Mouse (Mus musculus) forebrain, embryonic 11.5 days (tissue): ENCODE data around the gene Sycp2. TPM values are rescaled to one million over a fixed set of nuclear protein-coding genes. Genes with fewer than 3 reads are reported as not detected.
"Not testable (repeated sequence)": the region's sequence is repeated elsewhere in the genome, so short reads cannot be mapped to it uniquely, and the experiment has no call there.

Source experiments
- ATAC-seq: fragments of 200-750 bp; cut with Nextera tagmentation; replicated peaks from 2 replicates; pipeline ENCODE4 v1.8.0; 2017; ENCODE audit warnings: moderate TSS enrichment; ENCODE audit not compliant: low FRiP score
- DNase-seq: peaks from one replicate; pipeline ENCODE4 v3.0.0-alpha.2; 2017; ENCODE audit warnings: low spot score
- H3K27ac ChIP-seq: fragments of 300-500 bp; sonication (generic); 2 replicates; pipeline ENCODE4 v1.5.1; 2014; ENCODE audit warnings: low read depth, low read length
- H3K27me3 ChIP-seq: fragments of 300-500 bp; sonication (generic); 2 replicates; pipeline ENCODE4 v1.6.1; 2014; ENCODE audit warnings: mild to moderate bottlenecking, low read length, mixed read lengths; ENCODE audit not compliant: control insufficient read depth, insufficient read depth
- H3K36me3 ChIP-seq: fragments of 300-500 bp; sonication (generic); 2 replicates; pipeline ENCODE4 v1.6.1; 2014; ENCODE audit warnings: mild to moderate bottlenecking, low read length, moderate library complexity, mixed read lengths; ENCODE audit not compliant: control insufficient read depth, insufficient read depth
- H3K4me1 ChIP-seq: fragments of 300-500 bp; sonication (generic); replicated peaks from 2 replicates; pipeline ENCODE4 v1.6.1; 2014; ENCODE audit warnings: low read length, mixed read lengths; ENCODE audit not compliant: control insufficient read depth, insufficient read depth
- H3K4me2 ChIP-seq: fragments of 300-500 bp; sonication (generic); 2 replicates; pipeline ENCODE4 v1.6.1; 2014; ENCODE audit warnings: low read depth, mild to moderate bottlenecking, low read length, moderate library complexity, mixed read lengths; ENCODE audit not compliant: severe bottlenecking
- H3K4me3 ChIP-seq: fragments of 300-500 bp; sonication (generic); 2 replicates; pipeline ENCODE4 v1.5.1; 2014; ENCODE audit warnings: low read depth, low read length
- H3K9ac ChIP-seq: fragments of 300-500 bp; sonication (generic); 2 replicates; pipeline ENCODE4 v1.6.1; 2014; ENCODE audit warnings: low read length
- H3K9me3 ChIP-seq: fragments of 300-500 bp; sonication (generic); 2 replicates; pipeline ENCODE4 v1.6.1; 2016; ENCODE audit warnings: low read length, mixed read lengths; ENCODE audit not compliant: control insufficient read depth
- WGBS: fragments of 180-500 bp; shearing (Covaris S2); extraction: QIAGEN DNeasy Blood & Tissue Kit; methylation state at CpG from one replicate; pipeline ENCODE4 v1.1.7; 2014; 5-methylcytosine and 5-hydroxymethylcytosine counted together
- polyA plus RNA-seq: library from polyadenylated mRNA; unstranded; fragments of >200 nt; fragmentation: Nextera tagmentation; extraction: Ambion mirVana; gene quantifications from 2 replicates; pipeline ENCODE4 v1.2.1, GENCODE M21; 2014

Gene Sycp2
- polyA plus RNA-seq, 1 experiment from 2014 or later: 0.08 TPM

GRCm38 (mm10) chr2:178410286-178410685, 2.8 kb upstream of the Sycp2 start:
- H3K9me3 ChIP-seq: no peaks in the 10 kb centered on the region; the same call in 1 of the 2 replicates
- no peak overlapping the region for H3K9ac ChIP-seq
- 84% methylated on average over 6 of the region's 6 CpGs for WGBS
- no peak overlapping the region for H3K27ac ChIP-seq
- peaks cover 5% of the 10 kb centered on the region; the same call in 1 of the 2 replicates for H3K4me1 ChIP-seq
- no peak overlapping the region for H3K4me3 ChIP-seq
- DNase-seq: no peak
- H3K36me3 ChIP-seq: no peaks in the 10 kb centered on the region
- no peak for ATAC-seq
- H3K27me3 ChIP-seq: peaks cover 14% of the 10 kb centered on the region
- H3K4me2 ChIP-seq: no peak overlapping the region

- ATAC-seq (no peak), DNase-seq (no peak)
- 64% methylated on average over 1 of the region's 1 CpGs for WGBS
- Histone ChIP-seq H3K9ac (no peak overlapping the region), H3K27ac (no peak overlapping the region), H3K4me1 (0 out of 2 replicates have a peak, but pooled peaks cover 5% of the 10 kb centered on the region), H3K36me3 (no peaks in the 10 kb centered on the region), H3K4me2 (no peak overlapping the region), H3K9me3 (no peaks in the 10 kb centered on the region; the same call in 1 of the 2 replicates), H3K27me3 (peaks cover 14% of the 10 kb centered on the region), H3K4me3 (no peak overlapping the region)
Observed at GRCm38 (mm10) chr2:178409024-178409423, 1.5 kb upstream of the Sycp2 start.

GRCm38 (mm10) chr2:178342597-178342996, 64.9 kb downstream of the Sycp2 start:
- H3K4me1 ChIP-seq: no peaks in the 10 kb centered on the region
- no peak for ATAC-seq
- H3K27me3 ChIP-seq: no peaks in the 10 kb centered on the region
- H3K9ac ChIP-seq: no peak overlapping the region
- DNase-seq: no peak
- no peaks in the 10 kb centered on the region for H3K36me3 ChIP-seq
- H3K4me3 ChIP-seq: no peak overlapping the region
- H3K4me2 ChIP-seq: no peak overlapping the region
- no peaks in the 10 kb centered on the region for H3K9me3 ChIP-seq
- WGBS: 80% methylated on average over 4 of the region's 4 CpGs
- H3K27ac ChIP-seq: no peak overlapping the region

GRCm38 (mm10) chr2:178342105-178342504, 65.4 kb downstream of the Sycp2 start:
- not testable (repeated sequence) for H3K9me3 ChIP-seq, ATAC-seq, H3K27me3 ChIP-seq, H3K4me2 ChIP-seq, H3K4me1 ChIP-seq, H3K27ac ChIP-seq, H3K36me3 ChIP-seq, DNase-seq, H3K4me3 ChIP-seq, H3K9ac ChIP-seq

- no peaks in the 10 kb centered on the region for H3K9me3 ChIP-seq
- no peak overlapping the region for H3K4me2 ChIP-seq
- DNase-seq: no peak
- H3K27me3 ChIP-seq: no peaks in the 10 kb centered on the region
- H3K4me3 ChIP-seq: no peak overlapping the region
- WGBS: 2% methylated on average over 2 of the region's 2 CpGs
- H3K36me3 ChIP-seq: no peaks in the 10 kb centered on the region
- H3K4me1 ChIP-seq: no peaks in the 10 kb centered on the region
- H3K27ac ChIP-seq: no peak overlapping the region
- ATAC-seq: no peak
- H3K9ac ChIP-seq: no peak overlapping the region
Observed at GRCm38 (mm10) chr2:178339044-178339443, 68.4 kb downstream of the Sycp2 start.

- H3K27me3 ChIP-seq: no peaks in the 10 kb centered on the region
- ATAC-seq (no peak), DNase-seq (no peak)
- 42% methylated on average over 1 of the region's 1 CpGs for whole genome bisulfite sequencing
- H3K27ac ChIP-seq: no peak overlapping the region
- H3K4me2 ChIP-seq: no peak overlapping the region
- no peak overlapping the region for H3K4me3 ChIP-seq
- H3K9ac ChIP-seq: no peak overlapping the region
- H3K36me3 ChIP-seq: no peaks in the 10 kb centered on the region
- H3K9me3 ChIP-seq: no peaks in the 10 kb centered on the region
- no peaks in the 10 kb centered on the region for H3K4me1 ChIP-seq
Observed at GRCm38 (mm10) chr2:178337878-178338277, 69.6 kb downstream of the Sycp2 start.

- peaks cover 6% of the 10 kb centered on the region for H3K4me1 ChIP-seq
- H3K9ac ChIP-seq: no peak overlapping the region
- H3K9me3 ChIP-seq: no peaks in the 10 kb centered on the region
- DNase-seq (no peak), ATAC-seq (no peak)
- WGBS: 58% methylated on average over 1 of the region's 1 CpGs
- no peaks in the 10 kb centered on the region; the same call in 1 of the 2 replicates for H3K36me3 ChIP-seq
- no peak overlapping the region for H3K4me2 ChIP-seq
- H3K27ac ChIP-seq: no peak overlapping the region
- no peak overlapping the region for H3K4me3 ChIP-seq
- no peaks in the 10 kb centered on the region for H3K27me3 ChIP-seq
Observed at GRCm38 (mm10) chr2:178329986-178330385, 77.5 kb downstream of the Sycp2 start.

- Histone ChIP-seq H3K9me3 (no peaks in the 10 kb centered on the region), H3K36me3 (no peaks in the 10 kb centered on the region; the same call in 1 of the 2 replicates), H3K4me1 (peaks cover 6% of the 10 kb centered on the region), H3K9ac (no peak overlapping the region), H3K4me2 (no peak overlapping the region), H3K27me3 (no peaks in the 10 kb centered on the region), H3K27ac (no peak overlapping the region), H3K4me3 (no peak overlapping the region)
- ATAC-seq: no peak
- DNase-seq: no peak
- WGBS: 91% methylated on average over 5 of the region's 5 CpGs
Observed at GRCm38 (mm10) chr2:178329551-178329950, 77.9 kb downstream of the Sycp2 start.

GRCm38 (mm10) chr2:178327466-178328040, 79.9 kb downstream of the Sycp2 start:
- ATAC-seq (peak; percentile 96), DNase-seq (peak; percentile 88)
- Histone ChIP-seq H3K4me1 (peaks cover 6% of the 10 kb centered on the region), H3K36me3 (no peaks in the 10 kb centered on the region; the same call in 1 of the 2 replicates), H3K27me3 (no peaks in the 10 kb centered on the region), H3K4me2 (peak overlapping the region; percentile 35), H3K9ac (peak overlapping the region; percentile 32; the same call in 1 of the 2 replicates), H3K27ac (no peak overlapping the region), H3K9me3 (no peaks in the 10 kb centered on the region), H3K4me3 (no peak overlapping the region)
- 17% methylated on average over 12 of the region's 12 CpGs for WGBS
